Mouse (Mus musculus): Measurements from ENCODE around the gene Hspb8.

The Hspb8 gene

DNA sequence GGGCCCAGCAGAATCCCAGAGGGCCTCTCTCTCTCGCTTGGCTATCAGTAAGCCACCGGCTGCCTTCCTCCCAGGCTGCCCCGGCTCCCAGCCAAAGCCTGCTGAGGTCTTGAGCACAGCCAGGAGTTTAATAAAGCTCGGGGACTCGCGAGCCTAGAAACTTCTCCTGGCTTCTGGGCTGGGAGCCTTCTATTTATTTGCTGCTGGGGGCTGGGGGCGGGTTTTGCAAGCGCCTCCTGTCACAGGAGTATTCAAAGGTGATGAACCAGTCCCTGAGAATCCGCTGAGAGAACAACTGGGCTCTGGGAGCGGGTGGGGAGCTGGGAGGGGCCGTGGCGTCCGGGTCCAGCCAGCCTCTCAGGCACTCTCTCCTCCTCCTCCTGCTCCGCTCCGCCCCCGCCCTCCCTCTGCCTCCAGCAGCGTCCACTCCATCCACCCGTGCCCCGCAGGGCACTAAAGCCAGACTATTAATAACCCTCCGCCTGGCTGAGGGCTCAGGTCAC, at the start of gene Hspb8:
TSS of gene Hspb8 (minus strand) at position 166 of the 503 bp plus-strand sequence.
- DNase-seq (ENCODE audit: low spot score in 2 of 2), result no peak

DNA sequence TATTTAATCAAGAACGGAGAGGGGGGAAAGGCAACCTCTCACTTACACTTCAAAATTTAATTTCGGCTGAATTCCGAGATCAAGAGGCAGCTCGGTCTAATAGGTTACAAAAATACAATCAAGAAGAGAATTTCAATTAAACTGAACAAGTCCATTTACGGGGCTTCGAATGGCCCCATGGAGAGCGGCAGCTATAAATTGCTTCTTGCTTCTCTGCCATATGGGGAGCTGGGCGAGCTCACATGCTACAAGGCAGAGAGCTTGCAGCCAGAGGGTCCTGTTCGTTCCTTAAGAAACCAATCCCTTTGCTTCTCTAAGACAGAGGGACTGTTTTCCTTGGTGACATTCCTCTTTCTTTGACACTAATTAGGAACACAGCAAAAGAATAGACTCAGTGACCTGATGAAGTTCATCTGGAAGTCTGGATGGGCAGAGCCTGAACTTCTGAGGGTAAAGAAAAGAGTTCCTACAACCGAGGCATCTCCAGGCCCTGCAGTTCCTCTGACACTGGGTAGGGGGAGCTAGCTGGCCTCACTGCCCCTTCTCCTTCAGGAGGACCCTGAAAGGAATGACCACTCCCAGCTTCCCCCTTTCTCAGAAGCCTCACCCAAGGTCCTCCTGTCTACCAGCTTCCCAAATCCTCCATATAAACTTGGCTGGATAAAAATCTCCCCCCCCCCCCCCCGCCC, 38.8 kb upstream of the Hspb8 start:
- no peak for DNase-seq (ENCODE audit: low spot score in 2 of 2)

DNA sequence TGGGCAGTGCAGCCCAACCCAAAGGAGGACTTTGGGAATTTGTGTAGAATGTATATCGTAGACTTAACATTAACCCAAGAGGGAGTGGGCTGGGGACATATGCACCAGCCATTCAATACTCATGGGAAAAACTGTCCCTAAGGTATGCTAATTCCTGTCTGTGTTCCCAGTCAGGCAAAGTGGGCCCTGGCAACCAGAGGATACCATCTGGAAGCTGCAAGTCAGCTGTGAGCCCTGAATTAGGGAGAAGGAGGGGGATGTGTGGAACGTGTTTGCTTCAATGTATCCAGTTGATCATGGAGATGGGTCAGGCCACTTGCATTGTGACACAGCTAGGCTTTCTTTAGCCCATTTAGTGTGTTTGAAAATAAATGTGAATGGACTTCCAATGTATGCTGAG, 37.3 kb upstream of the Hspb8 start:
- DNase-seq (ENCODE audit: low spot score in 2 of 2), result no peak

DNA sequence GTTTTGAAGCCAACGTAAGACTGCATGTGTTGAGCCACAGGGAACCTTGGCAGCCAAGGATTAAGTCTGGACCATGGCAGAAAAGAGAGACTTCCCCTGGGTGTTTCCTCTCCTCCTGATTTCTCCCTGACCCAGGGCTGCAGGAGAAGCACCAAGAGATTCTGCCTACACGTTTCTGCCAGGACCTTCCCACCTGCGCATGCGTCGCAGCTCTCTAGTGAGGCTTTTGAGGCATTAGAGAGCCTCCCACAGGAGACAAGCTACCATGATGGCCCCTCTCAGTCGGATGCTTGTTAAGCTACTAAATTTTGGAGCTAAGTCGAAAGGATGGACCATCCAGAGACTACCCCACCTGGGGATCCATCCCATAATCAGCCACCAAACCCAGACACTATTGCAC, 35.1 kb upstream of the Hspb8 start:
- DNase-seq (ENCODE audit: low spot score in 2 of 2), result no peak

DNA sequence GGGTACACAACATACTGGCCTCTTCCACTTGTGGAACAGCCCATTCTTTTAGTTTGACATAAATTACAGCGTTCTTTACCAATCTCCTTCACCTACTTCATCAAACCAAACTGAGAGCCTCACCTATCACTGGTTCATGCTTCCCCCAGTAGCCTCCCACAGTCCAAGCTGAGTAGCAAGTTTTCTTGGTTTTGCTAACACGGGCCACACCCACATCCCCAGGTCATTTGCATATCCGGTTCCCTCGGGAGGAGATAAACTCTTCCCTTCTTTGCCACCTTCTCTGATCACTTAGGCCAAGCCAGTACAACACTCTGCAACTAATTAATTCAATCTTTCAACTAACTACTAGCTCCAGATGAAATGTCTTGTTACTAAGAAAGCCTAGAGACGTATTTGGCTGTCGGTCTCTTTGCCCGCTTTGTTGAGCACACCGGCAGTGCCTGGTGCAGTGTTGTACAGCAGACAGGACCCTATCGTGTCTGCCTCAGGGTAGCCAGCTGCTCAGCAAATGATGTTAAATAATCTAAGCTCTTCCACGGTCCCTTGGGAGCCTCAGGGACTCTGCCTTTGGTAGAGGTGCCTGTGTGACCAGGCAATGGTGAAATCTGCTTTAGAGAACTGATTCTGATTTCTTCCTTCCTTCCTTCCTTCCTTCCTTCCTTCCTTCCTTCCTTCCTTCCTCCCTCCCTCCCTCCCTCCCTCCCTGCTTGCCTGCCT, 34.3 kb upstream of the Hspb8 start:
- no peak for DNase-seq (ENCODE audit: low spot score in 2 of 2)

DNA sequence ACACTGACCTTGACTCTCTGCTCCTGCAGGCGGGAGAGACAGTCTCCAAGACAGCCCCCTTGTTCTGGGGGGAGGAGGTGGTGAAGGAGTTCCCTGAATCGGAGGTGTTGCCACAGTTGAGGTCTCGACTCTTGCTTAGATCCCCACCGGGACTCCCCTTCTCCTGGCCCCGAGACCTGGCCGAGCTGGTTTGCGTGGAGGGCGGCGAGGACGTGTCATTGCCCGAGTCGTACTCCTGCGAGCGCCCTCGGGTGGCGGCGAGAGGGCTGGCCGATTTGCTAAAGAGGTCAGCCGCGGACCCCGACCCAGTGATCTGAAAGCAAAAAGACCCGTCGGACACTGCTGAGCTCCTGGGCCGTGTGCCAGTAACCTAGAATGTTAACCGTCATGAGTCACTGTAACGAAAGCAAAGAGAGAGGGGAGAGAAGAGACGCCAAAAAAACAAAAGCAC, 30.8 kb upstream of the Hspb8 start:
- DNase-seq (ENCODE audit: low spot score in 2 of 2), result peak in 1 of 2 experiments; percentile 31

DNA sequence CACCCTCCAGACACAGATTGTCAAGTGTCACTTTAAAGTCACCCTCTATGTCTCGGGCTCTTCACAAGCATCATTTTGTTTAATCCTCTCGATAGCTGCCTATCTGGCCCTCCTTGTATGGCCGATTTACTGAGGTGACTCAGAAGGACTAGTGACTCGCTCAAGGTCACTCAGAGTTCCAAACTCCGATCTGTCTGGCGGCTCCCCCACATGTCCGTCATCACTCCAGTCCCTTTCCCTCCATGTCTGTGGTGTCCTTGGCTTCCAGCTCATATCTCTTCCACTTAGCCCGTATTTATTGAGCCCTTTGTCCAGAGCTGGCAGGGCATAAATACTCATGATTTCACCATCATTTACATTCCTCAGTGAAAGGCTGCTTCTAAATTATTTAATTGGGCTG, 28.2 kb upstream of the Hspb8 start:
- no peak for DNase-seq (ENCODE audit: low spot score in 2 of 2)

DNA sequence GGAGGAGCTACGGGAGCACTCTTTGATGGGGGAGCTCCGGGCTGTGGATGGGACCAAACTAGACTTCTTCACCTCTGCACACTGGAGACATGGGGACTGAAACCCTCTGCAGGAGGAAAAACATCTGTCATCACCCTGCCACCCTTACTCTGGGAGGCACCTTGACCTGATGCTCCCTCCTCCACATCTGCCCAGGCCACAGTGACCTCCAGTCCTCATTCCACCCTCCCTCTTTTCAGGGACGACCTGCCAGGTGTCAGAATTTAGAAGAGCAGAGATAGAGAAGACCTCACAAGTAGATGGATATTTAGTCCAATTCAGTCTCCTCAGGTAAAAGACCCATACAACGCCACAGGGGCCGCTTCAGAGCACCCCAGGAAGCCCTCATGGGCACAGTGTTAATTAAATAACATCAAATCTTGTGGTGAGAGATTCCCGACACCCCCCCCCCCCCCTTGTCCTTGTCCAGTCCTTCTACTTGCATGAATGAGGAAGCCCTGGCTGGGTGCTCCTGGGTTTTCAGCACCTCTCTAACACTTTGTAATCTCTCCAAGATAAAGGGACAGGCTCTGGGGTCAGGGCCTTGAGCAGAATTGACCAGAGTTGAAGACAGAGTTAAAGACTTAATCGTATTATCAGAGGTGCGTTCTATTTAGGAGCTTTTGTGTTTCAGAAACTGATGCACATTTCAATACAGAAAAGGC, 27.0 kb upstream of the Hspb8 start:
- DNase-seq (ENCODE audit: low spot score in 2 of 2), result no peak

DNA sequence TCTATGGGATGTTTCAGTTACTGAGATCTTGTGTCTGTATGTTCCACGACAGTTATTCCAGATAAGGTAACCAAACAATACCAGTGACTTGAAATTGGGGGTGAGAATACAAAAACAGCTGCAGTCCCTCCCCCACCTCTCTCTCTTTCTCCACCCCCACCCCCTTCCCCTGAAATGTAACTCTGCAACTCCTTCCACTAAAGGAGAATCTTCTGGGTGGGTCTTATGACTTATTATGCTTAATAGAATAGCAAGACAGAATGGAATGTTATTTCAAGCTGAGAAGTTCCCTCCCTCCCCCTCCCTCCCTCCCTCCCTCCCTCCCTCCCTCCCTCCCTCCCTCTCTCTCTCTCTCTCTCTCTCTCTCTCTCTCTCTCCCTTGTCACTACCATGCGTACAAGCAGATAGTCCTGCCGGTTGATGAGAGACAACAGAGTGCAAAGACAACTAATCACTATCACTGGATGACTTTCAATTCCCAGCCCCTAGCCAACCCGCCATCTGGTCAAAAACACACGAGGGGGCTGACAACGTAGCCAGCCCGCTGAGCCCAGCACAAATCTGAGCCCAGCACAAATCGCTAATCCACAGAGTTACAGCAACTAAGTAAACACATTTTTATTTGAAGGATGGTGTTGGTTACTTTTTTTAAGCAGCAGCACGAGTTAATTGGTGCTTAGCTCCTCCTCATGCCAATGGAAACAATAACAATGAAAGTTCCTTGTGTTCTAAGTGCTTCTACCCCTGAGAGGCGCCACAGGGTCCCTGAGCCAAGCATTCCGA, 25.9 kb upstream of the Hspb8 start:
- DNase-seq (ENCODE audit: low spot score in 2 of 2), result no peak

DNA sequence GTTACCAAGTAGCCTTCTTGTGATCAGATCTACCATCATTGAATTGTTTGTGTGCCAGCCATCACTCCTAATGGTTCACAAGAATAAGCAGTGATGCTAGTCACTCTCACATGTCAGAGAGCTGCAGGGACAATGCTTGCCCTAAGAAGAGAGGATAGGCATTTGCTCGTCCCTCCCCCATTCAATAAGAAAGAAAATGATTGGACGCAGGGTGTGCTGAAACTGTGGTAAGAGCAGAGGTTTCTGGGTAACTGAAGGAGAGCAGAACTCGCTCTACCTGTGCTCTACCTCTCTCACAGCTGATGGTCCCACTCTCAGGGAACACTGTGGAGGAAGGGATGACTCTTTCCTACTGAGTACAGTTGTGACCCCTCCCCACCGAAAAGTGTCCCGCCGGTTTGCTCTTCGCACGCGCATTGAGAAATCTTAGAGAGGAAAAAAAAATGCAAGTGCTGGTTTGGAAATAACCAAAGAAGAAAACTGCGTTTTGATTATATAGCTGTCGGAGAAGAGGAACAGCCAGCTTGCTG, 25.2 kb upstream of the Hspb8 start:
- no peak for DNase-seq (ENCODE audit: low spot score in 2 of 2)

DNA sequence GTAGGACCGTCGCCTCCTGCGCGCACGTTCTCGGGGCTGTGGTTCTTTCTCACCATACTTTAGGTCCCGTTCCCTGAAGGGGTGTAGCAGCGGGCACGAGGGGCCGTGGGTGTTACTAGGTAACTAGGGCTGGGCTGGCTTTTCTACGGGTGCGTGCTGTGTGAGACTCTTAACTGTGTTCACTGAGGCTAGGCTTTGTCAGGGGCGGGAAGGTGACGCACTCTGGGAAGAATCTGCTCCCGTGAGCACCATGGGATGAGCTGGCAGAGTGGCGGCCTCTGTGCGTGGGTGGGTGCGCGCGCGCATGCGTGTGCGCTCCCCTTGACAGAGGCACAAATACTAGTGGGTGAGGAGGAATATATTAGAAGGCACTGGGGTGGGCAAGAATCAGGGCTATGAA, 23.9 kb upstream of the Hspb8 start:
- DNase-seq (ENCODE audit: low spot score in 2 of 2), result no peak

DNA sequence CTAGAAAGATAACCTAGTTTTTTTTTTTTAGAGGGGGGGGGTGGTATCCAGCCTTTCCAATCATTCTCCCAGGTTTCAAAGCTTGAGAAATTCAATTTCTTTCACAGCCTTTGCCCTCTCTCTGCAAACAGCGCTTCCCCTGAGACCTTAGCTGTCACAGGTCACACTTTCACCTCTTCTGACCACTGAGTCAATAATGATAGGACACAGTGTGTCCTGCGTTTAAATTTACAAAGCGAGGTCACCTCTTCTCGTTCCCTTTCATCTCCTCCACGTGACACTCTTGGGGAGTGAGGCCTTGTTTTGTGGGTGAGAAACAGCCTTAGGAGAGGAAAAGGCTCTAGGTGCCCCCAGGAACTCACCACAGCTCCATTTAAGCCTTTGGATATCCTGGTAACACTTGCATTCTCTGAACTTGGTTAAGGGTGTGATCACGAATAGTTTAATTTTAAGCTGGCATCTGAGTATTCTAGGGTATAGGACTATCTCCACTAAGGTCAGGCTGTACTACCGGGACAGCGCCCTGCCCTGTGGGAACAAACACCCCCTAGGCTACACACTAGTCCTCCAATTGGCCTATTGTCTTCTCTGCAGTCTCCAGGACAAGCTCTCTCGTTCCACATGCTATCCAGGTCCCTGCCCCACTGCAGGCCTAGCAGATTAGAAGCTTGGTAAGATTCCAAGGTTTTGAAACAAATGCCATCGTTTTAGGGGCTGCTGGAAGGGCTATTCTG, 23.1 kb upstream of the Hspb8 start:
- DNase-seq (ENCODE audit: low spot score in 2 of 2), result no peak

DNA sequence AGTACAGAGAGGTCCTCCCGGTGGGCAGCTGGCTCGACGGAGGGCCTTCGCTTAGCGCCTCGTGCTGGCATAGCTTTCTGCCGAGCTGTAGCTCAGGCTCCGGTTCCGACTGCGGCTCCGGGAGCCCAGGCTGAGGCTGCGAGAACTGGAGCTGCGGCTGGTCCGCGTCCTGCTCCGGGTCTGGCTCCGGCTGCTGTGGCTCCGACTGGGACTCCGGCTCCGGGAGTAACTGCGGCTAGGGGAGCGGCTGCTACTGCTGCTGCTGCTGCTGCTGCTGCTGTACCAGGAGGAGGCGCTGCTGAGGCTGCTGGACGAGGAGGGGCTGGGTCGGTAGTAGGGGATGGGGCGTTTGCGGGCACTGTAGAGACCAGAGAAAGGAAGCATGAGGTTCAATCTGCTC, 21.9 kb upstream of the Hspb8 start:
- no peak for DNase-seq (ENCODE audit: low spot score in 2 of 2)

DNA sequence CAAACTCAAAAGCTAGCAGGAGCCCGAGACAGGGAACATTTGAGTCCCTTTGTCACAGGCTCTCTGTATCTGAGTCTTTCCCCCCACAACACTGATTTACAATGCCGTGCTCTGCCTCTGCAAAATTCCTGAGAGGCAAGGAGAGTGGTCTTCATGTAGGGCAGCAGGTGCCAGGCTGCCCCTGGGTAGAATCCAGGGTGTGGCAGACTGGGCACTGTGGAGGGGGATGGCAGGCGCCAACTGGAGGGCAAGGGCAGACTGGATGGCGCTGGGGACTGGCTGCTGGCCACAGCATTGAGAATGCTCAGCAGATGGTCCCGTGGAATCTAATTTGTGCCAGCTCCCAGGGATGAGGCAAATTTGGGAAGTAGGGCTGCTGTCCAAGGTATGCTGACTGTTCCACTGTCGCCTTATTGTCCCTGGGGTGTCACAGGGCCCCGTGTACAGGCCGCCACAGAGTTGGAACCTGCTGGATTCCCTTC, 20.8 kb upstream of the Hspb8 start:
- no peak for DNase-seq (ENCODE audit: low spot score in 2 of 2)

DNA sequence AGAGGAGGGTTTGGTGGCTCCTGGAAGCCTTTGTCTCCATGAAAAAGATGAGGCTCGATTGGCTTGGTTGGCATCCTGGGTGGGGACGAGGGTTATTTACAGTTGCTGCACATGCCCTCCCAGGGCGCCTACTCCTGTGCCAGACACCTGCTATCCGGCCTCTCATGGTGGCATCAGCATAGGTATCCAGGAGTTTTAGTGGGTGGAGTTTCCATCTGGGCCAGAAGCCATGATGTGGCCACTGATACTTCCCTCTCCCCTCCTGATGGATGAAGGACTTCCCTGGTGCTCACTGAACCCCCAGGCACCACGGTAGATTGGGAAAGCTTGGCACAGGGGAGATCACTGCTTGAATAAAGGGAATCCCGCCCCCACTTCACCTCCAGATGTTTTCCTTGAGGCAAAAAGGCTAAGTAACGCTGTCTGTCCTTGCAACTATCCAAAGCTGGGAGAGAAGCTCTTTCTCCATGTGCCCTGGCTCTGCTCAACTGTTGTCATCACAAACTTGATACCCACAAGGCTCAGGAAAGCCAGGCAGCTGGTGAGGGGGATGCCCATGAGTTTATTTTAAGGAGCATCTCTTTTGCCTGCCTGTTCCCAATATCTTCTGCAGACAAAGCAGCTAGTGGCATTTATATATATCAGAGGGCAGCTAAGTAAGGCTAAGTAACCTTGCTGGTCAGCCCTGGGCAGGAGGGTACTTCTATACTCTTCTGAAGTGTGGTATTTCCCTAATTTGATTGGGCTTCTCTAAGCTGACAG, 20.2 kb upstream of the Hspb8 start:
- no peak for DNase-seq (ENCODE audit: low spot score in 2 of 2)

DNA sequence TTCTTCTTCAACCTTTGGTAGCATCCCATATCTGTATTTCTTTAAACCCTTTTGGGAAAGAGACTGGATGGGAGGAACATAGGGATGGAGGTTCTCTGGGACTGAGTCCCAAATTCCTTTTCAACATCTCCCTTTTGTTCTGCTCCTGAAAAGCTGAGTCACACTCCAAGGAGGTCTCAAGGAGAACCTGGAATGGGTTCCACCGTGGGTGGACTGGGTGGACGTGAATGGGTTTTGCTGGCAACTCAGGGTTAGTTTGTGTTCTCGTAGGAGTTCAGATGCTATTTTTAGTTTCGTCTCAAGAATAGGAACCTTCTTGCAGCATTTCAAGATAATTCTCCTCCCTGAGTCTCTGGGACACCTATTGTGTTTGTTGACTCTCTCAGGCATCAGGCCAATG, 17.6 kb upstream of the Hspb8 start:
- DNase-seq (ENCODE audit: low spot score in 2 of 2), result no peak

DNA sequence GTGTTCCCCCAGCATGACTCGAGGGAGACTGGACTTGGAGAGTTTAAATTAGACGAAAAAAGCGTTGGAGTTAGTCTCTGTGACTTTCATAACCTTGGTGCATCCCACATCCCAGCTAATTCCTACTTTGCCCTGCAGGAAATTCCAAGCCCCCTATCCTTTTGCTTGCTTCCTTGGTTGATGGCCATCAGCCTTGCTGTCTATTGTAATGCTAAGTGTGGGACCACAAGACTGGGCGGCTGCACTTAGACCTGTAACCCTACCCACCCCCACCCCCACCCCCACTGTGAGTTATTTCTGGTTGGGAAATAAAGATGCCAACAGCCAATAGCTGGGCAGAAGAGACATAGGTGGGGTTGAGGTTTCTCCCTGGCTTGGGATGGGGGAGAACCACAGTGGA, 15.7 kb upstream of the Hspb8 start:
- no peak for DNase-seq (ENCODE audit: low spot score in 2 of 2)

DNA sequence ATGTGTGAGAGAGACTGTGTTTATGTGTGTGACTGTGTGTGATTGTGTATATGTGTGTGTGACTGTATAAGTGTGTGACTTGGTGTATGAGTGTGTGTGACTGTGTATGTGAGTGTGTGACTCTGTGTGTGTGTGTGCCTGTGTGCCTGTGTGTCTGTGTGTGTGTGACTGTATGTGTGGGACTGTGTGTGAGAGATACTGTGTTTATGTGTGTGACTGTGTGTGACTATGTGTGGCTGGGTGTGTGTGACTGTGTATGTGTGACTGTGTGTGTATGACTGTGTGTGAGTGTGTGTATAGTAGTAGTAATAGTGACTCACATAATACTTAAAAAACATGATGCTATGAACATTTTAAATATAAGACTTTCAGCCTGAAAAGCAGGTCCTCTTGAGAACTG, 13.5 kb upstream of the Hspb8 start:
- no peak for DNase-seq (ENCODE audit: low spot score in 2 of 2)

DNA sequence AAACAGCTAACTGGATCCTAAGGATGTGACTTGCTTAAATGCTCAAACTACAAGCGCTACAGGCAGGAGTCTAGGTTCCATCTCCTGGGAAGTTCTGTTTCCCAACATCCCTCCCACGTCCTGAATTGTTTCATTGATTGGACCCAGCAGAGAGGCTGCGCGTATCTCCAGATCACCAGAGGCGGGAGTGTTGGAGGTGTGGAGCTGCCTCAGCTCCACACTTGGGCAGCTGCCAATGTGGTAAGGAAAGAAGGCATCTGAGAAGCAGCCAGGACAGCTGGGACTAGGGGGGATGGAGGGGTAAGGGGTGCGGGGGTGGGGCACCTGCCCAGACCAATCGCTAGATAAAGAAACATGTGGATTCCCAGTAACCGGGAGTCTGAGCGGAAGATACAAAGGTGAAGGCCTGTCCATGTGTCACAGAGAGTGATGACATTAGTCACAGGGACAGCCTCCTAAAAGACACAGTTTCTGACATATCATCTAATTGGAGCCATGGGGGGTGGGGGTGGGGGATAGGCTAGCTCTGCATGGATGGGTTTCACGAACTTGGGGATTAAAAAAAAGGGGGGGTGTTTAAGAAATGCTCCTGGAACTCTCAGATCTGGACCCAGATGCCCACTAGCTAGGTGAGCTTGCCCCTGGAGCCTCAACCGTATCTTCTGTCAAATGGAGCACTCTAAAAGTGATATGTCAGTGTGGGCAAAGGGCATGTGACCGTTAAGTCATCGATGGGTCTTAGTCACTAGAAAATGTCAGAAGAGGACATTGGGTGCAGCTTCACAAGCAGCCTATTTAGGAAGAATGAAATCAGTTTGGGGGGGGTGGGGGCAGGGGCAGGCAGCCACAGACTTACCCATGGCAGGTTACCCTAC, 12.5 kb upstream of the Hspb8 start:
- DNase-seq (ENCODE audit: low spot score in 2 of 2), result no peak

Measured in frontal cortex, postnatal 14 days (tissue).